Mouse (Mus musculus): ENCODE results near the gene Pop5. TPM values are rescaled to one million over a fixed set of nuclear protein-coding genes. Genes with fewer than 3 reads are reported as not detected.
A peak's percentile ranks its signal among the peaks of the same experiment; 100 is the strongest.

The Pop5 gene
- polyA plus RNA-seq, 1 experiment from 2014 or later = 114 TPM

GRCm38 (mm10) chr5:115269969-115270368 lies 34.3 kb downstream of the Pop5 start:
- DNase-seq (ENCODE audit: low spot score) (no peak), ATAC-seq (ENCODE audit: low FRiP score) (no peak)
- Histone ChIP-seq H3K27ac (no peak overlapping the region), H3K9ac (no peak overlapping the region; the same call in 1 of the 2 replicates), H3K9me3 (ENCODE audit: control insufficient read depth, low read length) (no peaks in the 10 kb centered on the region), H3K4me1 (replicated peaks; ENCODE audit: control insufficient read depth, insufficient read depth, low read length) (peaks cover 24% of the 10 kb centered on the region), H3K27me3 (ENCODE audit: control insufficient read depth, insufficient read depth, low read length) (no peaks in the 10 kb centered on the region), H3K4me3 (replicated peaks; ENCODE audit: low read length) (peak overlapping the region; percentile 90), H3K36me3 (replicated peaks; ENCODE audit: control insufficient read depth, insufficient read depth) (peaks cover 25% of the 10 kb centered on the region), H3K4me2 (replicated peaks) (peak overlapping the region; percentile 60)
- WGBS = 90% methylated on average over 1 of the region's 1 CpGs

GRCm38 (mm10) chr5:115271931-115272811 lies 36.5 kb downstream of the Pop5 start:
- H3K27ac ChIP-seq = peak overlapping the region; percentile 87
- peaks cover 17% of the 10 kb centered on the region for H3K36me3 ChIP-seq (replicated peaks; ENCODE audit: control insufficient read depth, insufficient read depth)
- H3K4me3 ChIP-seq (replicated peaks; ENCODE audit: low read length) = peak overlapping the region; percentile 90
- H3K9ac ChIP-seq = peak overlapping the region; percentile 96
- H3K4me1 ChIP-seq (replicated peaks; ENCODE audit: control insufficient read depth, insufficient read depth, low read length) = peaks cover 24% of the 10 kb centered on the region
- H3K4me2 ChIP-seq (replicated peaks) = peak overlapping the region; percentile 60
- H3K27me3 ChIP-seq (ENCODE audit: control insufficient read depth, insufficient read depth, low read length) = no peaks in the 10 kb centered on the region
- peak; percentile 26 for DNase-seq (ENCODE audit: low spot score)
- peak; percentile 61 for ATAC-seq (ENCODE audit: low FRiP score)
- under 1% methylated on average over 69 of the region's 77 CpGs for WGBS
- no peaks in the 10 kb centered on the region for H3K9me3 ChIP-seq (ENCODE audit: control insufficient read depth, low read length)

GRCm38 (mm10) chr5:115272812-115273548 lies 37.3 kb downstream of the Pop5 start, which contains the start of gene Rnf10:
Gene Rnf10, minus strand, starts transcription at chr5:115272898.
- no peaks in the 10 kb centered on the region for H3K9me3 ChIP-seq (ENCODE audit: control insufficient read depth, low read length)
- peak; percentile 100 for DNase-seq (ENCODE audit: low spot score)

GRCm38 (mm10) chr5:115273549-115274135 lies 38.0 kb downstream of the Pop5 start:
- WGBS = 74% methylated on average over 6 of the region's 6 CpGs
- DNase-seq (ENCODE audit: low spot score) = no peak
- Histone ChIP-seq H3K36me3 (replicated peaks; ENCODE audit: control insufficient read depth, insufficient read depth) (peaks cover 12% of the 10 kb centered on the region), H3K9me3 (ENCODE audit: control insufficient read depth, low read length) (no peaks in the 10 kb centered on the region), H3K4me2 (replicated peaks) (peak overlapping the region; percentile 60; the same call in 1 of the 2 replicates), H3K4me1 (replicated peaks; ENCODE audit: control insufficient read depth, insufficient read depth, low read length) (peaks cover 24% of the 10 kb centered on the region), H3K27ac (peak overlapping the region; percentile 87), H3K27me3 (ENCODE audit: control insufficient read depth, insufficient read depth, low read length) (no peaks in the 10 kb centered on the region), H3K4me3 (replicated peaks; ENCODE audit: low read length) (peak overlapping the region; percentile 90; the same call in 1 of the 2 replicates), H3K9ac (peak overlapping the region; percentile 96)
- ATAC-seq (ENCODE audit: low FRiP score) = no peak

More at GRCm38 (mm10) chr5:115272812-115273548, 37.3 kb downstream of the Pop5 start, which contains the start of gene Rnf10:
- peak within 1 kb of the TSS; percentile 90 for H3K4me3 ChIP-seq (replicated peaks; ENCODE audit: low read length)
- H3K27ac ChIP-seq = peak within 1 kb of the TSS; percentile 87
- no peaks in the 10 kb centered on the region for H3K27me3 ChIP-seq (ENCODE audit: control insufficient read depth, insufficient read depth, low read length)
- peaks cover 24% of the 10 kb centered on the region for H3K4me1 ChIP-seq (replicated peaks; ENCODE audit: control insufficient read depth, insufficient read depth, low read length)
- WGBS = 15% methylated on average over 26 of the region's 26 CpGs
- H3K36me3 ChIP-seq (replicated peaks; ENCODE audit: control insufficient read depth, insufficient read depth) = peaks cover 17% of the 10 kb centered on the region
- peak; percentile 91 for ATAC-seq (ENCODE audit: low FRiP score)
- H3K4me2 ChIP-seq (replicated peaks) = peak within 1 kb of the TSS; percentile 60
- H3K9ac ChIP-seq = peak within 1 kb of the TSS; percentile 96

- ATAC-seq (ENCODE audit: low FRiP score) = no peak
- WGBS = 72% methylated on average over 1 of the region's 1 CpGs
- no peak overlapping the region for H3K27ac ChIP-seq
These were observed 38.7 kb downstream of the Pop5 start for GRCm38 (mm10) chr5:115274353-115274752.

GRCm38 (mm10) chr5:115274771-115275170 lies 39.1 kb downstream of the Pop5 start:
- DNase-seq (ENCODE audit: low spot score) (no peak), ATAC-seq (ENCODE audit: low FRiP score) (no peak)
- no peaks in the 10 kb centered on the region for H3K9me3 ChIP-seq (ENCODE audit: control insufficient read depth, low read length)
- peaks cover 21% of the 10 kb centered on the region for H3K4me1 ChIP-seq (replicated peaks; ENCODE audit: control insufficient read depth, insufficient read depth, low read length)
- H3K4me2 ChIP-seq (replicated peaks) = no peak overlapping the region
- H3K36me3 ChIP-seq (replicated peaks; ENCODE audit: control insufficient read depth, insufficient read depth) = peaks cover 4% of the 10 kb centered on the region; the same call in 1 of the 2 replicates
- H3K27me3 ChIP-seq (ENCODE audit: control insufficient read depth, insufficient read depth, low read length) = no peaks in the 10 kb centered on the region
- H3K9ac ChIP-seq = no peak overlapping the region
- H3K27ac ChIP-seq = no peak overlapping the region
- WGBS = 93% methylated on average over 1 of the region's 1 CpGs
- H3K4me3 ChIP-seq (replicated peaks; ENCODE audit: low read length) = no peak overlapping the region

More at GRCm38 (mm10) chr5:115274353-115274752, 38.7 kb downstream of the Pop5 start:
- H3K4me3 ChIP-seq (replicated peaks; ENCODE audit: low read length) = no peak overlapping the region
- H3K9ac ChIP-seq = no peak overlapping the region
- no peak overlapping the region for H3K4me2 ChIP-seq (replicated peaks)
- H3K4me1 ChIP-seq (replicated peaks; ENCODE audit: control insufficient read depth, insufficient read depth, low read length) = peaks cover 24% of the 10 kb centered on the region
- DNase-seq (ENCODE audit: low spot score) = no peak
- H3K36me3 ChIP-seq (replicated peaks; ENCODE audit: control insufficient read depth, insufficient read depth) = peaks cover 5% of the 10 kb centered on the region; the same call in 1 of the 2 replicates
- no peaks in the 10 kb centered on the region for H3K9me3 ChIP-seq (ENCODE audit: control insufficient read depth, low read length)
- H3K27me3 ChIP-seq (ENCODE audit: control insufficient read depth, insufficient read depth, low read length) = no peaks in the 10 kb centered on the region

GRCm38 (mm10) chr5:115275998-115276397 lies 40.4 kb downstream of the Pop5 start:
- Histone ChIP-seq H3K4me1 (replicated peaks; ENCODE audit: control insufficient read depth, insufficient read depth, low read length) (peaks cover 14% of the 10 kb centered on the region), H3K9ac (no peak overlapping the region), H3K36me3 (replicated peaks; ENCODE audit: control insufficient read depth, insufficient read depth) (no peaks in the 10 kb centered on the region; the same call in 1 of the 2 replicates), H3K9me3 (ENCODE audit: control insufficient read depth, low read length) (no peaks in the 10 kb centered on the region), H3K27ac (no peak overlapping the region), H3K4me2 (replicated peaks) (no peak overlapping the region), H3K4me3 (replicated peaks; ENCODE audit: low read length) (no peak overlapping the region), H3K27me3 (ENCODE audit: control insufficient read depth, insufficient read depth, low read length) (no peaks in the 10 kb centered on the region)
- 33% methylated on average over 14 of the region's 14 CpGs for WGBS
- DNase-seq (ENCODE audit: low spot score) = peak; percentile 39
- ATAC-seq (ENCODE audit: low FRiP score) = no peak

GRCm38 (mm10) chr5:115278053-115278452 lies 42.4 kb downstream of the Pop5 start:
- Histone ChIP-seq H3K4me1 (replicated peaks; ENCODE audit: control insufficient read depth, insufficient read depth, low read length) (peaks cover 10% of the 10 kb centered on the region), H3K9ac (no peak overlapping the region), H3K4me3 (replicated peaks; ENCODE audit: low read length) (no peak overlapping the region), H3K36me3 (replicated peaks; ENCODE audit: control insufficient read depth, insufficient read depth) (0 out of 2 replicates have a peak, but pooled peaks cover 1% of the 10 kb centered on the region), H3K27ac (no peak overlapping the region), H3K27me3 (ENCODE audit: control insufficient read depth, insufficient read depth, low read length) (no peaks in the 10 kb centered on the region), H3K9me3 (ENCODE audit: control insufficient read depth, low read length) (no peaks in the 10 kb centered on the region), H3K4me2 (replicated peaks) (no peak overlapping the region)
- ATAC-seq (ENCODE audit: low FRiP score) (no peak), DNase-seq (ENCODE audit: low spot score) (no peak)
- 73% methylated on average over 1 of the region's 1 CpGs for WGBS
